Mouse (Mus musculus): ENCODE measurements at regions not wholly inside any gene's neighbourhood (a gene's known extent, or its start where the extent isn't known, plus 50 kb on each side); places are given as distances from the start of the nearest gene placed in this dataset.

- no peak for DNase-seq (ENCODE audit: low spot score)
Observed at GRCm38 (mm10) chr9:120812667-120813210, 116.3 kb upstream of the Ctnnb1 start.

GRCm38 (mm10) chr9:120814286-120814685 is 114.7 kb upstream of the Ctnnb1 start:
- DNase-seq (ENCODE audit: low spot score): no peak

- no peak for DNase-seq (ENCODE audit: low spot score)
Observed at GRCm38 (mm10) chr9:120818726-120819317, 110.2 kb upstream of the Ctnnb1 start.

- DNase-seq (ENCODE audit: low spot score): no peak
Observed at GRCm38 (mm10) chr9:120820892-120821291, 108.1 kb upstream of the Ctnnb1 start.

GRCm38 (mm10) chr9:120823397-120823796 is 105.6 kb upstream of the Ctnnb1 start:
- DNase-seq (ENCODE audit: low spot score): no peak

- DNase-seq (ENCODE audit: low spot score): no peak
Observed at GRCm38 (mm10) chr9:120826266-120826665, 102.8 kb upstream of the Ctnnb1 start.

- DNase-seq (ENCODE audit: low spot score): no peak
Observed at GRCm38 (mm10) chr9:120830526-120830925, 98.5 kb upstream of the Ctnnb1 start.

- no peak for DNase-seq (ENCODE audit: low spot score)
Observed at GRCm38 (mm10) chr9:120834166-120834565, 94.8 kb upstream of the Ctnnb1 start.

GRCm38 (mm10) chr9:120835621-120836020 is 93.4 kb upstream of the Ctnnb1 start:
- no peak for DNase-seq (ENCODE audit: low spot score)

GRCm38 (mm10) chr9:120837431-120838150 is 91.4 kb upstream of the Ctnnb1 start:
- DNase-seq (ENCODE audit: low spot score): no peak

- DNase-seq (ENCODE audit: low spot score): no peak
Observed at GRCm38 (mm10) chr9:120843753-120844152, 85.3 kb upstream of the Ctnnb1 start.

- DNase-seq (ENCODE audit: low spot score): no peak
Observed at GRCm38 (mm10) chr9:120845538-120845937, 83.5 kb upstream of the Ctnnb1 start.

GRCm38 (mm10) chr9:120847649-120848048 is 81.4 kb upstream of the Ctnnb1 start:
- no peak for DNase-seq (ENCODE audit: low spot score)

GRCm38 (mm10) chr9:120848962-120849361 is 80.1 kb upstream of the Ctnnb1 start:
- no peak for DNase-seq (ENCODE audit: low spot score)

- no peak for DNase-seq (ENCODE audit: low spot score)
Observed at GRCm38 (mm10) chr9:120850092-120850491, 78.9 kb upstream of the Ctnnb1 start.

GRCm38 (mm10) chr9:120851914-120852313 is 77.1 kb upstream of the Ctnnb1 start:
- no peak for DNase-seq (ENCODE audit: low spot score)

GRCm38 (mm10) chr9:120852572-120852971 is 76.4 kb upstream of the Ctnnb1 start:
- no peak for DNase-seq (ENCODE audit: low spot score)

GRCm38 (mm10) chr9:120853032-120853597 is 75.9 kb upstream of the Ctnnb1 start:
- no peak for DNase-seq (ENCODE audit: low spot score)

GRCm38 (mm10) chr9:120854351-120854750 is 74.7 kb upstream of the Ctnnb1 start:
- DNase-seq (ENCODE audit: low spot score): no peak

GRCm38 (mm10) chr9:120855293-120856050 is 73.5 kb upstream of the Ctnnb1 start:
- DNase-seq (ENCODE audit: low spot score): no peak

- DNase-seq (ENCODE audit: low spot score): no peak
Observed at GRCm38 (mm10) chr9:120857849-120858510, 71.0 kb upstream of the Ctnnb1 start.
